Mouse (Mus musculus) adrenal gland, postnatal 14 days (tissue): ENCODE measurements around the gene Itga8. TPM values are rescaled to one million over a fixed set of nuclear protein-coding genes. Genes with fewer than 3 reads are reported as not detected.

Source experiments
- DNase-seq: peaks from one replicate; pipeline ENCODE4 v3.0.0; 2021; ENCODE audit warnings: mixed read lengths
- total RNA-seq: library from RNA; stranded (reverse); gene quantifications from 2 replicates; pipeline ENCODE4 v1.2.3, GENCODE M21; 2021

Itga8 gene
- total RNA-seq, 1 experiment from 2014 or later: 19.0 TPM

DNA sequence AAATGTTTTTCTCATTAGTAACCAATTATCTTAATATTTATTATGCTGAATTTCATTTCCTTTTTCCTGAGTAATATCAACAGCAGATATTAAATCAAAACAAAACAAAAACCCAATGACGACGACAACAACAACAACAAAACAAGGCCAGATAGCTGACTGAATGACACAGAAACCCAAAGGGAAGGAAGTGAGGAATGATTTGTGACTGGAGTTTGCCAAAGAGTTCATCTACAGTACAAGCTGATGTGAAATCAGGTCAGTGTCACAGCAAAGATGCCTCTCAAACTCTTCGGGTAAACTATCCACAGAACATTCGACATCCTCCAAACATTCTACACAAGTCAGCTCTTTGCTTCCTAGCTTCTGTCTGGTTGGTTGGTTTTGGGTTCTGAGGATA, 104.0 kb downstream of the Itga8 start:
- no peak for DNase-seq

DNA sequence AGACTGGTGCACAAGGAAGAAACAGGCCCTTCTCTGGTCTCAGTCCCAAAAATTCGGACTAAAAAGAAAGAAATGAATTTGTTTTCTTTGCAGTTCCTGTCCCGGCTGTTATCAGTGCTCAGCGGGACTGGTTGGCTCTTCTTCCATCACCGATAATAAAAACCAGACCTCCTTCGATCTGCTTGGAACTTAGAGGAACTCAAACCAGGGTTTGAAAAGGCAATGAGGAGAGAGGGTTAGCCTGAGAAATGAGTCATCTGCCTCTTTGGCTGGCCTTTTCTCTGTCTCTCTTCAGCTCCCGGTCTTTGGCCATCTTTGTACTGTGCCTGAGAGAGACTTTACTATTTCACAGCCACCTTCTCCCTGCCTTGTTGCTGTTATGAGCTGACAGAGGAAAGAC, 112.7 kb downstream of the Itga8 start:
- no peak for DNase-seq

DNA sequence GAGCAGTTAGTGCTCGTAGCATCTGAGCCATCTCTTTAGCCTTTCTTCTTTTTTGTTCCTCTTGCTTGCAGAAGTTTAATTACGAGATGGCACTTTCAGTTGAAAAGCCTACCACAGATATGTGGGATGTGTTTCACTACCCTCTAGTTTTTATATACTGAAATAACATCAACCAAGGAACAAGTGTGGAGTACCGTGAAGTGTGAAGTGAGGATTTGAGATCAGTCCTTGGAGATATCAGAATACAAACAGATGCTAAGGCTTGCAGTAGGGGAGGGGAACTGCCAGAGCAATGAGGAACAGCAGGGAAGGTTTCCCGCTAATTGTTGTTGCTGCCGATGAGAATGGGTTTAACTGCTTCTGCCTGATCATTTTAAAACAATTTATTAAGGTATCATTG, 114.1 kb downstream of the Itga8 start:
- DNase-seq: no peak

DNA sequence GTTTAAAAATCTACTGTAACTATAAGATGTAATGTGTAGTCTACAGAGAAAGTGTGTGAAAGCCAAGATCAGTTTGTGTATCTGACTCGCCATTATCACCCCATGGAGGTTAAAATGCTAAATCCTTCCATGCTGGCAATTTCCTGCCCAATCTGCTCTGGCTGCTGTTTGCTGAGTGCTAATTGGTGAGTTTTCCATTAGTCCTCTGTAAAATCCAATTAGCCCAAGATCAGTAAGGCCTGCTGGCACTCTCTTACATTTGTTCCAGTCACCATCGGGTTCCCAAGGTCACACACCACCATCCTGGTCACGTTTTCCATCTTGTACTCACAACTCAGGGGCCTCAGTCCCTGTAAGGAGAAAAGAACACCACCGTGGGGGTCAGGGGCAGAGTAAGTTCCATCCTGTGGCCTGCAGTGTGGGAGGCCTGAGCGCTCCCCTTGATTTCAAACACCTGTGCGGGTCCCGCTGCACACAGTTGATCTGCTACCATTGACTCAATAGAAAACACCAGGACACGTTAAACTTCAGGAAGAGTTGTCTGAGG, 119.2 kb downstream of the Itga8 start:
- DNase-seq: no peak

DNA sequence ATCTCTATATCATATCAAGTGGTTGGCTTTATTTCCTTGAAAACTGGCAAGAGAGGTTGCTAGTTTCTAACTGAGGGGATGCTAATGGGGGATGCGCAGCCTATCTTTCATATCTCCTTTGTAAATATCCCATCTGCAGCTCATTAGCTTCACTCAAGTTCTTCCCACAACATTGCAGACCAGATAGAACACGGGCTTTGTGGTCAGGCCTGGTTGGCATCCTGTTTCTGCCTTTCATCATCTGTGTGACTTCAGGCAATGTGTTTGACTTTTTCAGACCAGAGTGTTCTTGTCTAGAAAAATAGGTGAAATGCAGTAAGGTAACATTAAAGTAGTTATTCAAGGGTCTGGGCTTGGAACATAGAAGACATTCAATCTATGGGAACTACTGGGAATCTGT, 121.1 kb downstream of the Itga8 start:
- DNase-seq: no peak

DNA sequence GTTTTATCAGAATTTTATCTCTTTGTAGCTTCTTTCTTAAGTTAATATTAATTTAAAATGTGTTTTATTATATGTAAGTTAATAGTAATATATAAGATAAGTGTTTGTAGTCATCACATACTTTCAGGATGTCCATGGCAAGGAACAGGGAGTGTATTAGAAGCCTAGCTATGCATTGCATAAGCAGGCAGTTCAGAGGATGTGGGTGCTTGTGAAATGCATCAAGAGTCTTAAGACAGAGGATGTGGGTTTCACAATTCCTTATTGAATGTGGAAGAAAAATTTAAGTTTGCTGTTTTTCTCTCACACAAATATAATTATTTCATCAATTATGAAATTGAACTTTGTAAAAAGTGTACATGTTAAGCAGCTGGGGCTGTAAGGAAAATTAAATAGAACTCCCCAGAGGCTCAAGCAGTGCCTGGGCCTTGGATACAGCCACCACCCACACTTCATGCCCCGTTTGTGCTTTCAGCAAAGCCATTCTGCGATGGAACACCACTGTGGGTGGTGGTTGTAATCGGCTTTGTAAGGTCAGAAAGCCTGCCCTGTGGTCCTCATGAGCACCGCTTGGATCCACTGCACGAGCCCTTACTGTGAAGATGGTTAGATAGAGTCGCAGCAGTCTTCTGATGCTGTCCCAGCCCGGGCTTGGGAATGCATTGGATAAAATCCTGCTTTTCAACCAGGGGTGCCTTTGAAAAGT, 126.8 kb downstream of the Itga8 start:
- DNase-seq: no peak

DNA sequence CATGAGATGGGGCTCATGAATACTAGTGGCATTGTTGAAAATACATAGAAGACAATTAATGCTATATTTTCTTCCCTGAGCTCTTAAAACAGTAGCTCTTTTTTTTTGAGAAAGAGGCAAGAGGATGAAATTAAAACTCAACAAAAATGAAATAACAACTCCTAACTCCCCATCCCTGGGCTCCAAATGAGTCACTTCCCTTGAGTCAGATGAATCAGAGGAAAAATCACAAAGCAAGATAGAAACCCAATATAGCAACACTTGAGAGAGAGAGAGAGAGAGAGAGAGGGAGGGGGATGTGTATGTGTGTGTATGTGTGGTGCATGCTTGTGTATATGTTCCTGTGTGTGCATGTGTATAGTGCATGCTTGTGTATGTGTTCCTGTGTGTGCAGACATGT, 131.5 kb downstream of the Itga8 start:
- no peak for DNase-seq

DNA sequence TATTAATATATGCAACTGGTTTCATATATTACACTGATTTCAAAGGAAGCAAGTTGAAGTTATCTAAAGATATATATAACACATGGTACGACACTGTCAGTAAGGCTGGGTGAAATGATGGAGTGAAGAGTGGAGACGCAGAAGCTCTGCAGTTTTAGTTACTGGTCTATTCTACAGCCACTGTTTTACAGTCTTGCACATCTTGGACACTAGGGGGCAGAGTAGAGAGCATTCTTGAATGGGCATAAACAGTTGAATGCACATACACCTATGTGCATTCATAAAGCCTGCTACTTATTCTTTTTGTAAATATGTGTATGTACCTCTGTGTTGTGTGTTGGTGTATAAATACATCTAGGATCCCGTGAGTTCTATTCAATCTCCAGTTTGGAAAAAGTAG, 141.2 kb downstream of the Itga8 start:
- DNase-seq: peak; percentile 56

DNA sequence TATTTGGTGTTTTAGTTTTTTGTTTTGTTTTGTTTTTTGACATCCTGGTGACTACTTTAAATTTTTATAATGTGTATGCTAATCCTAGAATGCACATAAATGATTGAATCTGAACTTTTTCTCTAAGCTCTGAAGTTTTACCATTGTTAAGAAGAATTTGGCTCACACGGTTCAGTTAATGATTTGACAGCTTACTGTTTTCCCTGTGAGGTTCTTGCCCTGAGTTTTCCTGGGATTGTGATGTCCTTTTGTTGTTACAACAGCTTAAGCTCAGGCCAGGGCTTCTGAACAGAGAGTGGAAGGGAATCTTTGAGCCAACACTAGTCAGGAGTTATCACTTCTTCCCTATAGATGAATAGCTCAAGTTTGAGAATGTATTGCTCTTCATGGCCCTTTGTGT, 144.7 kb downstream of the Itga8 start:
- DNase-seq: no peak

DNA sequence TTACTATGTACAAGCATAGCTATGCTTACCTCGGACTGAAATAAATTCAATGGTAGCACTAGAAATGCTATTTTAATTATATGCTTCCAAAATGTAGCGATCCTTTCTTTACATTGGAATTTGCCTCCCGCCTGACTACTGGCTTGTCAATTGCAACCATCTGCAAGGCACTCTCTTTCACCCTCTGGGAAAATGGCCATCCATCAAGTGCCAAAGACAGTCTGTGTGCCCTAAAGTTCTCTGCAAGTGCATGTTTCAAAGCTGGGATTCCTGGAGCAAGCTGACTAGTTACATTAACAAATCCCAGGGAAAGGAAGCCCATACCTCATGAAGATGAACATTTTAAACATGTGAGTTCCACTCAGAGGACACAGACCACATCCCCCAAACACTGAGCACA, 145.3 kb downstream of the Itga8 start:
- no peak for DNase-seq

DNA sequence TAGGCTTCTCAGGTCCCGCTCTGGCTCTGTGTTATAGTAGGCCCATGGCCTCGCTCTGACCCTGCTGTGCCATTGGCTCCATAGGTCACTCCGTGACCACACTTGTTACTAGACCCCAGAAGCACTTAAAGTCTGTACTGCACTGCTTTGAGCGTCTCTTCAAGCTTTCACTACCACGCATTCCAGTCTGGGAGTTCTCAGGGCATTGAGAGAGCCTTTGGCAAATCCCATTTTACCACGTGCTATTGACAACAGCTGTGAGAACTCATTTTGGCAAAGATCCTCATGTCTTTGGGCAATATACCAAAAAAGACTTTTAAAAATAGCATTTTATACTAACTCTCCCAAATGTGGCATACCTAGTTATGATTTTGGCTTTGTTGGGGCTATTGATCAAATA, 147.0 kb downstream of the Itga8 start:
- no peak for DNase-seq

DNA sequence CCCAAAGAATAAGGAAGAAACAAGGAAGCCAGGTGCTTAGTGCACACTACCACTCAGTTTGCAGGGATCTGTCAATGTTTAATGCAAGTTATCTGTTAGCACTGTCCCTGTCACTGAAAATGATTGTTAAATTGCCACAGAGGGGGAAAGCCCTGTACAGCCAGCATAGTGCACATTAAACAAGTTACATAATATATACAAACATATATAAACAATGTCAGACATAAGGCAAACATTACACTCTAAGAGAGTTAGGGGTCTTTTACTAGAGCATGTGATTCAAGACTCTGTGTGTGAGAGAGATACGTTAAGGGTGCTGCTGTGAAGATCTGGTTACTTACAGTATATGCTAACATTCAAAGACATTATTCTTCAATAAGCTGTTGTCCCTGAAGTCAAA, 148.2 kb downstream of the Itga8 start:
- DNase-seq: no peak

DNA sequence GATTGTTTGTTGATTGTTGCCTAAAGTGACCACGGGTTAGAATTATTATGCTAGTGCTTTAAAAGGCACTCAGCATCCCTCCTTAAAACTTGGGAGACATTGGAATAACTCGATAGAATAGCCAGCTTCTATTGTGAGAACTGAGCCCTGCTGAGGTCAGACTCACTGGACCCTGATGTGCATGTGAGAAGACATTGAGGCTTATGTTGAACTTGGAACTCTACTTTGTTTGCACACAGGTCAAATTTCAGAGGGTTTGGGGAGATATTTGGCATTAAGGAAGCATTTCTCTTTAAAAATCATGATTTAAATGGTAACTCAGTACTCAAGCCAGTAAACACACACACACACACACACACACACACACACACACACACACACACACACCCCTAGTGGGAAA, 153.8 kb downstream of the Itga8 start:
- DNase-seq: no peak

DNA sequence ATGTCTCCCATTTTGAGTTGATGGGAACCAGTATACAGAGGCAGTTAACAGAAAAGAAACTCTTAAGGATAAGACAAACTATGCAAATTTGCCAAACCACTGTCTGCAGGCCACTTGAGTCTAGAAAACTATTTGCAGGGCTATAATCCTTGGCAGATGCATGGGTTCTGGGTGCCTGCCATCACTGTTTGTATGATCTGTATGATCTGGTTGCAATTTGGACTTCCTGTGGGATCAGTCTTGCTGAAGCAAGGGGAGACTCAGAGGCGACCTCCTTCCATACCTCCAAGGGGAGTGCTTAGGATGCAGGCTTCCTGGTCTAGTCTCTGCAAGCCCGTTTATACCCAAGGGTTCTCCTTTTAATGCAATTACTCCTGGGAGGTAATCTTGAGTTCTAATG, 155.1 kb downstream of the Itga8 start:
- no peak for DNase-seq

DNA sequence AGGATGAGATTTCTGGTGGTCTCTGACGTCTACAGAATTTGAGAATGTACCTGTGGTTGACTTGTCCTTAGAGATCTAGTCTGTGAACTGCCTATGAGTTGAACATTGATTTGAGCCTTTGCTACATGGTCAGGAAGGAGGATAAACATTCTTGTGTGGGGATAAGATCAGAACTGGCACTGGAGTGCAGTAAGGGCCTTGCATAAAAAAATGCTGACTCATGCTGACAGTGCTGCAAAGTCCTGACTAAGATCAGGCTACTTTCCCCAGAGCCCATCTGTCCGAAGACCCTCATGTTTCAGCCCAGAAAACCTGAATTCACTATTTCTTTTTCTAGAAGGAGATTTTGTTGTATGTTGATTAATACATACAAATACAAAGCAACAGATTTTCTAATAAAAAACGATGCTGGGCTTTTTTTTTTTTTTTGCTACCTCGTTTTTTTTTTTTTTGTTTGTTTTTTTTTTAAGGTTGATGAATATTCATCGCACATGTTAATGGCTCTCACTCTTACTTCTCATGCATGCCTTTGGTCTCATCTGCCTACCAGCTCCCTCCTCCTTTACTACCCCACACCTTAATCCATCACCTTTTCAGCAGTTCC, 162.9 kb downstream of the Itga8 start:
- no peak for DNase-seq

DNA sequence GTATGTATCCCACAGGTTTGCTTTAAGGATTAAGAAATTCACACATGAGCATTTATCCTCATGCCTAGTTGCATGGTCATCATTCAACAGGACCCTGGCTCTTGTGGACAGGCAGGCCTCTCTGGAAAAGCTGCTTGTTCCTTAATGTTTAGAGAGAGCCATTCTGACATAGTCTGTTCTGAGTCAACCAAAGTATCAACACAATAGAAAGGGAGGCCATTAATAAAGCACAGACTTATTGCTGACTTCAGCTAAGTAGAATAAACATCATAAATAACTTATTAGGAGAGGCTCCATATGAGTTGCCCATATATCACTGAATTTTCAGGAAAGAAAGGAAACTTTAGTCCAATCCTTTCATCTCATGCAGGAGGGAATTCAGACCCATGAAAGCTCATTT, 175.1 kb downstream of the Itga8 start:
- DNase-seq: no peak

DNA sequence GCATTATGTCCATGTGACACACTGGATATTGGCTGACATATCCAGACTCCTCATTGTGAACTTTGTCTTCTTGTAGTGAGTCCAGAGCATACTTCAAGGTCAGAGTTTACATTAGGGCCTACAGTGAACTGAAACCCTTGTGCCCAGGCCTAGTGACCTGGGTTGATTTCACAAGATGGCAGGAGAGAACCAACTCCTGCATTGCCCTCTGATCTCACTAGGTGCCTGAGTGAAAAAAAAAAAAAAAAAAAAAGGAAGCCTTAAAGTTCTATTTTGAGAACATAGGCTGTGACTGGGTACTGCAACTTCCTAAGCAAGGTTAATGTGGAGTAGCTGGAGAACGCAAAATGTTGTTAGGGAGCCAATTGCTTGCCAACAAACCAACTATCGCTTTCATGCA, 186.2 kb downstream of the Itga8 start:
- DNase-seq: no peak

DNA sequence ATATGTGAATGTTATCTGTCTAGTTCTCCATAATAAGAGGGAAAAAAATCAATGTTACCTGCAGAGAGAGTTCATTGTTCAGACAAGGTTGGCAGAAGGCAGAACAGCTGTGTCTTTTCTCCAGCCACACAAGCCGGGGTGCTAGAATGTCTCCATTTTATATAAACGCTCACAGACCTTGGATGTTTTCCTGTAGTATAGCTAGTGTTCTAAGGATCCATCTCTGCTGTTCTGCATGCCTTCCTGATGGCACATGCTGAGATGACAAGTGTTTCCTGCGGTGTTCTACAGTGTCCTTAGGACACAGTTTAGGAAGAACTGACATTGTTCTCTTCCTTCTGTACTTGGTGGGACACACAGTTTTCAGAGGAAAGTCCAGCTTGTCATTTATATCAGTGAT, 192.4 kb downstream of the Itga8 start:
- DNase-seq: no peak

DNA sequence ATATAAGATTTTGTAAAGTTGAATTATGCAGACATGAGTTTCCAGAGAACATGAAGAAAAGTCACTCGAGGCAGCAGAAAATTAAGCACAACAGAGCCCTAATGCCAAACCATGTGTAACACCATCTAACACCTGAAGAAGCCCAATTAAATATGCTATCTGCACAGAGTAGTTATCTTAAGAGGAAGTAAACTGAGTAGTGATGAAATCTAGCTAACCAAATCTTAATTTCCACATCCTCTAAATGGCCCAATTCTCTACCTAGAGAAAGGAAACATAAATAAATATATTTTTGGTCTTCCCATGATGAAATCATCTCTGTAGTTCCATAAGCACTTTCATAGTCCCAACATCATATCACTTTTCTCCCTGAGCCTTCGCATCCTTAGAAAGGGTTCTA, 193.4 kb downstream of the Itga8 start:
- no peak for DNase-seq

DNA sequence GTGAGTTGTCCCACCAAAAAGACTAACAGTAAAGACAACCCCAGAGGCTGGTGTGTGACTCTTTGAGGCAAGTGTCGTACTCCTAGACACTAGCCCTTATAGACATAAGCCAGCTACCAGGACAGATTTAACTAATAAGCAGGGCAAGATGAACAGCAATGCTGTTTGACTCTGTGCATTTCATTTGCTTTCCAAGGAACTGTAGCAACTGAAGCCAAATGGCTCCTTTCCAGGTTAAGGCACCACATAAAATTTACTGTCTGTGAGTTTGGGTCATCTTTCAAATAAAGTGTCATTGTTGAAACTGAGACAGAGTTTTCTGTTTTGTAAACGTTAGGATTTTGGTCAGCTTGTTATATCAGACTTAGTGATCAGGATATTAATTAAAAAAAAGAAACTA, 194.5 kb downstream of the Itga8 start:
- DNase-seq: peak; percentile 4

DNA sequence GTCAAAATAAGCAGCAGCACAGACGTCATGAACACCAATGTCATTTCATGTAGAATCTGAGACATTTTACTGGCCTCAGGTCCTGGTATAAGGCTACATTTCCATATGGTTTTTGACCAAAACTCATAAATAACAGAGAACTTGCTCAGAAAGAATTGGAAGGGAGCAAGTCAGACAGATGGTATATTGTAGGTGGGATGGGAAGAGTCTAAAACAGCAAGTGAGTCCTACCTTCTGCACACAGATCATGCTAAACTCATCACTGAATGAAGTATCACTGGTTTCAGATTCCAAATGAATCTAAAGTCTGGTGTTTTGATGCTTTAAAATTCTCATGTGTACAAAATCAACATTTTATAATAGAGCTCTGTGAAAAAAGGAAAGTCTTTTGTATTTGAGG, 198.5 kb downstream of the Itga8 start:
- DNase-seq: no peak

DNA sequence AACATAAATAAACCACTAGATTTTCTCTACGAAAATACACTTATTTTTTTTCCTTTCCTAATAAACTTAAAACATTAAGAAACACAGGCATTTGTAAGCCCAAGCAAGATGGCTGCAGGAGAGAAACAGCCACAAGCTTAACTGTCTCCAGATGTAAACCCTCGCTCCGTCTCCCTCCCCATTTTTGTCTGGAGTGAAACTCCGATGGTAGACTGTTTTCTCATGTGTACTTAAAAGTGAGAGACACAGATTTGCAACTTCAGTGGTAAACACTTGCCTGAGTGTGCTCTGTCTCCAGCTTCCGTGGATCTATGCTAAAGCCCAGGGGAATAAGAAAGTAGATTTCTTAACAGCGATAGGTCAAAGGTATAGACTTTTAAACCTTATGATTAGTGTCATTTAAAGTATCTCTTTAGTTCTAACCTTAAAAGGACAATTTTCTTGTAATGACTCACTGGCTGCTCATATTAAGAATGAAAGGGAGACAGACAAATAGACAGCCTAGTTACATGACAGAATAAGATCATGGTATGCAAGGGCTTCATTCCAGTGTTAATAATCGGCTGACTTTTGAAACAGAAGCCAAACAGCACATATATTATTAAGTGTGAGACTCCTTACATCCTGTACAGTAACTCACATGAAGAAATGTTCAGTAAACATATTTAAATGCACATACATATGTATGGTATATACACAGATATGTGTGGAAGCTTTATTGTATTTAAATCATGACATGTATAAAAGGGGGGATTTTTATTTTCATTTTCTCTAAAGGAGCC, 209.3 kb downstream of the Itga8 start:
- no peak for DNase-seq

DNA sequence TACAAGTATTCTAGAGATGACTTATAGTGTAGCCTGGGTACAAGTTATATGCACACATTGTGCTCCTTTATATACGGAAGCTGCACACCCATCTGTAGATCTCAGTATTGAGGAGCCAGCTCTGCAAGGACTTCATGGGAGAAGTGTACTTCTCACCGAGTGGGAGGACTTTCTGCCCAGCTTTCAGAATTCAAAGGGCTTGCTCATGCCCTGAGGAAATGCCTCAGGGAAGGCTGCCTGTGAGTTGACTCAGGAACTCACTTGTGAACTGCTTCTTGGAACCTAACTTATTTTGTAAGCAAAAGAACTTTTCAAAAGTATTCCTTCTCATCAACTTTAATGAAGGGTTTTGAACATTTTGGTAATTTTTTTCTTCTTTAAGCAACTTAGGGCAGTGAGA, 210.7 kb downstream of the Itga8 start:
- DNase-seq: no peak

DNA sequence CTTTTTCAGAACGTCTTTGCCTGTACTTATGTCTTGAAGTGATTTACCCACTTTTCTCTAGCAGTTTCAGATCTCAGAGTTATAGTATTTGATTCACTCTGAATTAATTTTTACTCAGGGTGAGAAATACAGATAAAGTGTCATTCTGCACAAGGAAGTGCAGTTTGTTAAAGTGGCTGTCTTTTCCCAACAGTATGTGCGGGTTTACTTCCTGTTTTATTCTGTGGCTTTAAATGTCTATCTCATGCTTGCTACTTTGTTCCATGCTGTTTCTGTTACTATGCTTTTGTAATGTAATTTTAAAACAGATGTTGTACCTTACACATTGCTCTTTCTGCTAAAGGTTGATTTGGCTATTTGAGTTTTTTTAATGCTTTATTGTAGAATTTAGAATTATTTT, 216.2 kb downstream of the Itga8 start:
- DNase-seq: no peak
